12 mouse cellular contexts compared by ENCODE assay signal in the genomic region with DNA sequence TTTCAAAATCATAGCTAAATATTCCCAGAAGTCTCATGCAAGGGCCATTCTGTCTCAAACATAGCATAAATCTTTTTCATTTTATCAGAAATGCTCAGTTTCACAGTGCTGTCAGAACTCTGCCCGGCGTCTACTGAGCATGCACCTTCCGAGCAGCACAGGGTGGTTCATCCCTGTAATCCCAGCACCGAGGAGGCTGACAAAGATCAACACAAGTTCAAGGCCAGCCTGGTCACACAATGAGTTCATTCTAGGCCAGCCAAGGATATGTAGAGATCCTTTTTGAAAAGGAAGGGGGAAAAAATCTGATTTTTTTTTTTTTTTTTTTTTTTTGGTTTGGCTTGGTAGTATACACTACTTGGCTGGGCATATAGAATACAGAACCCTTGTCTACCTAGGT. TPM values are rescaled to one million over a fixed set of nuclear protein-coding genes. Genes with fewer than 3 reads are reported as not detected.
DNase-seq lines count a peak whose midpoint lies in the region; ATAC-seq and TF ChIP-seq lines count a peak whose summit lies in the region.
"Had no signal": no experiment of that assay in that cellular context is flagged by ENCODE, and none has a peak within 500 bp of the region (broad histone marks: within the 10 kb centered on the region; RNA-seq: fewer than 3 reads in every experiment).

No protein-coding gene starts in this region.

- 0 out of 2 replicates have a peak, but pooled peaks cover 16% of the 10 kb centered on the region for H3K36me3 ChIP-seq in lung, embryonic 14.5 days (ENCODE audit: insufficient read depth)
- H3K36me3 ChIP-seq in MEL (ENCODE audit: control insufficient read depth in 1 of 2, insufficient read depth in 2 of 2, low read length in 2 of 2), result peaks cover 2 to 37% of the 10 kb centered on the region in 2 experiments; a peak in 3 of 4 replicates
- no peaks in the 10 kb centered on the region for H3K36me3 ChIP-seq in liver, embryonic 13.5 days
- H3K36me3 ChIP-seq: forebrain, embryonic 12.5 days; limb, embryonic 15.5 days; midbrain, embryonic 12.5 days had no signal

- no peak overlapping the region; the same call in 1 of the 2 replicates for H3K4me3 ChIP-seq in gastrocnemius, adult 2 months
- no peak overlapping the region for H3K4me3 ChIP-seq in lung, embryonic 14.5 days (ENCODE audit: low read depth, low read length)
- no peak overlapping the region for H3K4me3 ChIP-seq in MEL (ENCODE audit: control insufficient read depth in 1 of 2, insufficient read depth in 1 of 2, low read depth in 2 of 2, low read length in 2 of 2)
- no peak overlapping the region for H3K4me3 ChIP-seq in liver, embryonic 13.5 days (replicated peaks)
- H3K4me3 ChIP-seq: forebrain, embryonic 12.5 days; limb, embryonic 15.5 days; midbrain, embryonic 12.5 days had no signal

- H3K27ac ChIP-seq in gastrocnemius, adult 2 months, result peak overlapping the region; percentile 61
- no peak overlapping the region for H3K27ac ChIP-seq in lung, embryonic 14.5 days (ENCODE audit: low read depth)
- H3K27ac ChIP-seq in MEL (ENCODE audit: control insufficient read depth, low read depth, low read length), result no peak overlapping the region
- 0 out of 2 replicates have a peak overlapping the region, but pooled peaks have one; percentile 2 for H3K27ac ChIP-seq in liver, embryonic 13.5 days

- no peak for ATAC-seq in lung, embryonic 14.5 days (ENCODE audit: insufficient read depth)
- ATAC-seq in liver, embryonic 13.5 days (ENCODE audit: low read depth), result no peak

- peaks cover 79% of the 10 kb centered on the region for H3K79me2 ChIP-seq in MEL (ENCODE audit: control insufficient read depth, insufficient read depth, low read length, poor library complexity)

- no peak for TF ChIP-seq CTCF in gastrocnemius, adult 2 months (IDR thresholded peaks at IDR 0.05)
- TF ChIP-seq CTCF in lung, embryonic 14.5 days (IDR thresholded peaks at IDR 0.05; ENCODE audit: low read depth), result no peak
- TF ChIP-seq CTCF in MEL (IDR thresholded peaks at IDR 0.05 in 2 of 3, conservative IDR thresholded peaks at IDR 0.05 in 1 of 3; ENCODE audit: control insufficient read depth in 1 of 3, insufficient read depth in 1 of 3, low read depth in 2 of 3, low read length in 3 of 3, poor library complexity in 1 of 3, severe bottlenecking in 1 of 3), result no peak

- H3K4me2 ChIP-seq in lung, embryonic 14.5 days, result peak overlapping the region; percentile 20; the same call in 1 of the 2 replicates
- peak overlapping the region; percentile 23; the same call in 1 of the 2 replicates for H3K4me2 ChIP-seq in liver, embryonic 13.5 days
- H3K4me2 ChIP-seq: forebrain, embryonic 12.5 days had no signal

- 70% methylated on average over 4 of the region's 4 CpGs for WGBS in lung, embryonic 14.5 days
- WGBS in liver, embryonic 13.5 days (ENCODE audit: insufficient replicate concordance), result 65% methylated on average over 4 of the region's 4 CpGs

- no peak for DNase-seq in gastrocnemius, adult 2 months
- no peak for DNase-seq in gastrocnemius, postnatal 36 days
- no peak for DNase-seq in lung, embryonic 14.5 days
- no peak for DNase-seq in lung, postnatal 10 days
- no peak for DNase-seq in MEL (ENCODE audit: low read depth, low spot score)
- no peak for DNase-seq in liver, embryonic 13.5 days
- no peak for DNase-seq in cerebellum, adult 9-11 months
- no peak for DNase-seq in left cerebral cortex, adult 8-10 months (ENCODE audit: low spot score in 2 of 2)
- DNase-seq: embryo, embryonic 11 days had no signal

- peaks cover 14% of the 10 kb centered on the region for H3K4me1 ChIP-seq in lung, embryonic 14.5 days (ENCODE audit: insufficient read depth)
- peaks cover 6 to 16% of the 10 kb centered on the region in 2 experiments for H3K4me1 ChIP-seq in MEL (ENCODE audit: control insufficient read depth in 1 of 2, insufficient read depth in 2 of 2, low read length in 2 of 2)
- peaks cover 62% of the 10 kb centered on the region for H3K4me1 ChIP-seq in liver, embryonic 13.5 days (replicated peaks)

- intact Hi-C loops in gastrocnemius, adult 2 months (cut with DNase I), result no loop called here
- intact Hi-C loops in gastrocnemius, postnatal 36 days (cut with DNase I), result loop anchor here (5.0 kb wide), 1 partner anchor 68 kb away; no protein-coding TSS in a partner anchor

- TF ChIP-seq EP300 in MEL (IDR thresholded peaks at IDR 0.05; ENCODE audit: low read depth in 1 of 2, low read length in 2 of 2), result no peak

- no peak overlapping the region for H3K9ac ChIP-seq in lung, embryonic 14.5 days
- no peak overlapping the region for H3K9ac ChIP-seq in MEL (ENCODE audit: control insufficient read depth, low read depth, low read length, poor library complexity, severe bottlenecking)
- peak overlapping the region; percentile 26; the same call in 1 of the 2 replicates for H3K9ac ChIP-seq in liver, embryonic 13.5 days
- H3K9ac ChIP-seq: forebrain, embryonic 12.5 days; limb, embryonic 15.5 days; midbrain, embryonic 12.5 days had no signal

- TF ChIP-seq POLR2A in MEL (IDR thresholded peaks at IDR 0.05; ENCODE audit: control insufficient read depth in 1 of 2, insufficient read depth in 1 of 2, low read depth in 1 of 2, low read length in 2 of 2, poor library complexity in 1 of 2), result no peak

- H3K9me3 ChIP-seq in lung, embryonic 14.5 days (ENCODE audit: low read depth, low read length), result no peaks in the 10 kb centered on the region
- H3K9me3 ChIP-seq in MEL (replicated peaks; ENCODE audit: insufficient read depth, low read length), result no peaks in the 10 kb centered on the region
- H3K9me3 ChIP-seq in liver, embryonic 13.5 days (replicated peaks), result no peaks in the 10 kb centered on the region
- H3K9me3 ChIP-seq: forebrain, embryonic 12.5 days; limb, embryonic 15.5 days; midbrain, embryonic 12.5 days had no signal

- no peak for TF ChIP-seq RAD21 in MEL (IDR thresholded peaks at IDR 0.05; ENCODE audit: low read depth, low read length)

- no peaks in the 10 kb centered on the region for H3K27me3 ChIP-seq in lung, embryonic 14.5 days (ENCODE audit: insufficient read depth, low read length)
- H3K27me3 ChIP-seq in MEL (ENCODE audit: control insufficient read depth in 1 of 2, insufficient read depth in 2 of 2, low read length in 2 of 2), result no peaks in the 10 kb centered on the region
- H3K27me3 ChIP-seq in liver, embryonic 13.5 days, result no peaks in the 10 kb centered on the region
- H3K27me3 ChIP-seq: forebrain, embryonic 12.5 days; limb, embryonic 15.5 days; midbrain, embryonic 12.5 days had no signal

TF ChIP-seq in MEL, 35 proteins besides CTCF, POLR2A, EP300 and RAD21:
- no peak for TF ChIP-seq NRF1 (IDR thresholded peaks at IDR 0.05; ENCODE audit: insufficient read depth, low read depth, low read length, poor library complexity, severe bottlenecking)
- 0 out of 2 replicates have a peak, but pooled peaks have one; percentile 40 for TF ChIP-seq ZMIZ1 (IDR thresholded peaks at IDR 0.05; ENCODE audit: low read depth, low read length)

RNA-seq across cellular contexts. Expression of a gene that starts 6.9 kb away (rescaled TPM):
- 10 to 100 TPM; 22.4 to 24.2 TPM for total RNA-seq in gastrocnemius, adult 2 months (2021)
- 10 to 100 TPM; 15.9 to 18.0 TPM for total RNA-seq in gastrocnemius, postnatal 36 days (2021)
- polyA plus RNA-seq in lung, embryonic 14.5 days (2014; fragmentation: Nextera tagmentation; extraction: Ambion mirVana), result 40.6 and 41.7 TPM in 2 replicates
- total RNA-seq in MEL (2012; rRNA removed), result 27.5 and 31.2 TPM in 2 replicates
- polyA plus RNA-seq in MEL (2012; ENCODE audit: insufficient read depth in 1 of 2, insufficient read length in 2 of 2, low read depth in 1 of 2, low replicate concordance in 2 of 2, missing spikeins in 1 of 2), result 10 to 100 TPM; 52.7 to 55.4 TPM
- 8.7 and 9.3 TPM in 2 replicates for polyA plus RNA-seq in liver, embryonic 13.5 days (2015; fragmentation: Nextera tagmentation; extraction: Ambion mirVana)
- total RNA-seq in left cerebral cortex, adult 8-10 months (2022), result 10 to 100 TPM; 62.9 to 76.6 (median 65.4) TPM

Comparison
In these comparisons a context has a peak if more than half of its experiments do, and no peak if none do; other contexts are left out.
1. H3K27ac ChIP-seq: peak in gastrocnemius, adult 2 months (single experiment) and liver, embryonic 13.5 days (single experiment); none in lung, embryonic 14.5 days (single experiment) and MEL (single experiment).